Mouse (Mus musculus): ENCODE measurements around the gene Sardh. TPM values are rescaled to one million over a fixed set of nuclear protein-coding genes. Genes with fewer than 3 reads are reported as not detected.

Gene Sardh
- polyA plus RNA-seq, 1 experiment from 2014 or later: 4.8 TPM

- Histone ChIP-seq H3K4me2 (no peak overlapping the region), H3K4me1 (replicated peaks) (no peaks in the 10 kb centered on the region), H3K27ac (no peak overlapping the region), H3K36me3 (no peaks in the 10 kb centered on the region), H3K4me3 (no peak overlapping the region), H3K27me3 (no peaks in the 10 kb centered on the region), H3K9me3 (no peaks in the 10 kb centered on the region), H3K9ac (no peak overlapping the region)
- 53% methylated on average over 4 of the region's 4 CpGs for whole genome bisulfite sequencing
- no peak for ATAC-seq (ENCODE audit: low FRiP score)
These were observed 58.1 kb downstream of the Sardh start for GRCm38 (mm10) chr2:27189994-27190393.

DNA sequence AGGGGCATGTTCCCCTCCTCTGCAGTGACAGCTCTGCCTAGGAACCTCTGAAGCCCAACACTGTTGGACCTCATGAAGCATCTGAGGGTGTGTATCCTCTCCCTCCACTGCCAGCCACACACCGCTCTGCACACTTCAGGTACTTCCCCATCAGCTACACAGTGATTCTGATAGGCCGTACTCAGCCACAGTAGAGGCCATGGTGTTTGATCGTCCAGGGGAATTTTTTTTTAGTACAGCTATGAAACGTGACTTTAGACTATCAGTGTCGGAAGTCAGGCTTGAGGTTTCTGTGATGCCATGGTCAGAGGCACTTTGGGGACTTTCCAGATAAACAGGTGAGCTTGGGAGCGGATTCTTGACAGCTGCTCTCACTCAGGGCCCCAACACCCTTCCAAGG is 60.6 kb downstream of the Sardh start:
- H3K9ac ChIP-seq: no peak overlapping the region
- no peak for ATAC-seq (ENCODE audit: low FRiP score)
- no peaks in the 10 kb centered on the region for H3K27me3 ChIP-seq
- no peak overlapping the region for H3K4me2 ChIP-seq
- H3K9me3 ChIP-seq: no peaks in the 10 kb centered on the region
- no peak overlapping the region for H3K27ac ChIP-seq
- WGBS: 90% methylated on average over 6 of the region's 6 CpGs
- no peaks in the 10 kb centered on the region for H3K36me3 ChIP-seq
- no peak overlapping the region for H3K4me3 ChIP-seq
- H3K4me1 ChIP-seq (replicated peaks): peaks cover 11% of the 10 kb centered on the region

DNA sequence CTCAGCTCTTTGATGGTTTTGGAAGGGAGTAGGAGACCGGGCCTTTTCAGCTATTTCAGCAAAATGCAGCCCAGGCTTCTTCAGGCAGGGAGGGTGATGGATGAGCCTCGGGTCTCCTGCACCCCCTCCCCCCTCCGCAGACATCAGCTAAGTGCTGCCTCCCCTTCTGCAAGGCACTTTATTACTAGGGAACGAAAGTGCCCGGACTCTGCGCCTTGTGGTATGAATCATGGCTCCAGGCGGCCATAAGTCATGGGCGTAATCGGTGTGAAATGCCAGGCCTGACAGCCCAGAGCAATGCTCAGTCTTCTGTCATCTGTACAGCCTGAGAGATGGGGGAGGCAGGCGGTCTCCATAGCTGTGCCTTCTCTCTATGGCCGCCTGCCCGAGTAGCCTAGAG is 64.4 kb downstream of the Sardh start:
- Histone ChIP-seq H3K9ac (no peak overlapping the region), H3K4me1 (replicated peaks) (peaks cover 11% of the 10 kb centered on the region), H3K9me3 (no peaks in the 10 kb centered on the region), H3K4me2 (no peak overlapping the region), H3K36me3 (no peaks in the 10 kb centered on the region), H3K27ac (peak overlapping the region; percentile 44), H3K4me3 (no peak overlapping the region), H3K27me3 (no peaks in the 10 kb centered on the region)
- peak; percentile 80 for ATAC-seq (ENCODE audit: low FRiP score)
- 47% methylated on average over 12 of the region's 12 CpGs for WGBS

- H3K9me3 ChIP-seq: no peaks in the 10 kb centered on the region
- H3K4me3 ChIP-seq: no peak overlapping the region
- H3K4me2 ChIP-seq: no peak overlapping the region
- ATAC-seq (ENCODE audit: low FRiP score): no peak
- H3K27ac ChIP-seq: no peak overlapping the region
- H3K36me3 ChIP-seq: no peaks in the 10 kb centered on the region
- H3K9ac ChIP-seq: no peak overlapping the region; the same call in 1 of the 2 replicates
- no peaks in the 10 kb centered on the region for H3K27me3 ChIP-seq
- 74% methylated on average over 4 of the region's 4 CpGs for WGBS
- peaks cover 11% of the 10 kb centered on the region for H3K4me1 ChIP-seq (replicated peaks)
These were observed 66.2 kb downstream of the Sardh start for GRCm38 (mm10) chr2:27181907-27182306.

GRCm38 (mm10) chr2:27179101-27179500 is 69.0 kb downstream of the Sardh start:
- H3K9ac ChIP-seq: no peak overlapping the region
- WGBS: 87% methylated on average over 8 of the region's 8 CpGs
- no peak for ATAC-seq (ENCODE audit: low FRiP score)
- no peak overlapping the region for H3K4me3 ChIP-seq
- peaks cover 16% of the 10 kb centered on the region for H3K4me1 ChIP-seq (replicated peaks)
- H3K9me3 ChIP-seq: no peaks in the 10 kb centered on the region
- H3K27ac ChIP-seq: no peak overlapping the region
- no peaks in the 10 kb centered on the region for H3K27me3 ChIP-seq
- H3K36me3 ChIP-seq: no peaks in the 10 kb centered on the region
- H3K4me2 ChIP-seq: no peak overlapping the region

DNA sequence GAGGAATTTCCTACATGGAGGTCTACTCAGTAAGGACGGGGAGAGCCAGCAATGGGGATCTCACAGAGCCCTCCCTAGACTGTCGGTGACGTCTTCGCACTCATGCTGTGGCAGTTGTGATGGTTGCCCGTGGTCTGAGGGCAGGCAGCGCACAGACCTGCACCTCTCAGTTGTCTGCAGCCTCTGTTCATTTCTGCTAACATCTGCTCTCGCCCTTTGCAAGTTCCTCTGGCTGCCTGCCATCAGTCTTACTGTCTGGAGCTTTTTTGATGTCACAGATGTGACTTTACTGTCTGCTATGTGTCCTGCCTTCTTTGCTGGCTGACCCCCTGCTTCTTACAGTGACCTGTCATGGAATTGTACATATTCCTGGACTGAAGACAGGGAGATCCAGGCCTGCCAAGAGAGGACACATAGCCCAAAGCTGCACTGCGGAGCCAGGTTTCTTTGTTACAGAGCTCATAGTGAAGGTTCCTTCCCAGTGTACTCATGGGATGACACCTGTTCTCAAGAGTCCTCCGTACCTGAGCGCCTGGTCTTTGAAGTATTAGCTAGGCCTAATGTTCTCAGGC is 72.4 kb downstream of the Sardh start:
- Histone ChIP-seq H3K27me3 (no peaks in the 10 kb centered on the region), H3K4me1 (replicated peaks) (peaks cover 6% of the 10 kb centered on the region), H3K36me3 (no peaks in the 10 kb centered on the region), H3K4me3 (no peak overlapping the region), H3K9ac (no peak overlapping the region), H3K27ac (no peak overlapping the region), H3K4me2 (no peak overlapping the region), H3K9me3 (no peaks in the 10 kb centered on the region)
- WGBS: 78% methylated on average over 10 of the region's 10 CpGs
- no peak for ATAC-seq (ENCODE audit: low FRiP score)

GRCm38 (mm10) chr2:27174242-27174641 is 73.9 kb downstream of the Sardh start:
- Histone ChIP-seq H3K27ac (no peak overlapping the region), H3K4me1 (replicated peaks) (peaks cover 6% of the 10 kb centered on the region), H3K9ac (no peak overlapping the region), H3K36me3 (no peaks in the 10 kb centered on the region), H3K4me2 (no peak overlapping the region), H3K4me3 (no peak overlapping the region), H3K9me3 (no peaks in the 10 kb centered on the region), H3K27me3 (no peaks in the 10 kb centered on the region)
- 86% methylated on average over 2 of the region's 2 CpGs for WGBS
- no peak for ATAC-seq (ENCODE audit: low FRiP score)

GRCm38 (mm10) chr2:27166999-27167398 is 81.1 kb downstream of the Sardh start:
- Histone ChIP-seq H3K27ac (no peak overlapping the region), H3K9me3 (no peaks in the 10 kb centered on the region), H3K4me1 (replicated peaks) (peaks cover 10% of the 10 kb centered on the region), H3K36me3 (no peaks in the 10 kb centered on the region), H3K4me2 (no peak overlapping the region), H3K4me3 (no peak overlapping the region), H3K27me3 (no peaks in the 10 kb centered on the region), H3K9ac (no peak overlapping the region)
- WGBS: 30% methylated on average over 2 of the region's 2 CpGs
- no peak for ATAC-seq (ENCODE audit: low FRiP score)

DNA sequence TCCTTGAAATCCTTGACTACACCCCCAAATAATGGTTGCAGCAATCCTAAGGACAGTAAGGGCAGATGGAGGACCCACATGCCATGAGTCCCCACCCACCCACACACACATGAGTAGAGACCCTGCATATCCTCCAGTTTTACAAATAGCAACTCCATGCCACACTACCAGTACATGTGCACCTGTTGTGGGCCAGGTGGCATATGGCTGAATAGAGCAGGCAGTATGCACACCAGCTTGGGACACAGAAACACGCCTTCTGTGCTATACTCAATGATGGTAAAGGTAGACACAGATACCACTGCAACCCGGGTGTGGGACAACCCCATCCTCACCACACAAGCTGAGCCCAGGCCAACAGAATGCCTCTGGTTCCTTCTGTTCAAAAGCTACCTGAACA is 82.1 kb downstream of the Sardh start:
- H3K4me3 ChIP-seq: no peak overlapping the region
- WGBS: 84% methylated on average over 2 of the region's 2 CpGs
- ATAC-seq (ENCODE audit: low FRiP score): no peak
- no peaks in the 10 kb centered on the region for H3K27me3 ChIP-seq
- H3K4me2 ChIP-seq: no peak overlapping the region
- H3K9me3 ChIP-seq: no peaks in the 10 kb centered on the region
- H3K36me3 ChIP-seq: no peaks in the 10 kb centered on the region
- no peak overlapping the region for H3K9ac ChIP-seq
- peaks cover 10% of the 10 kb centered on the region for H3K4me1 ChIP-seq (replicated peaks)
- H3K27ac ChIP-seq: no peak overlapping the region

- WGBS: 88% methylated on average over 12 of the region's 12 CpGs
- no peak for ATAC-seq (ENCODE audit: low FRiP score)
- Histone ChIP-seq H3K27ac (no peak within 1 kb of the TSS), H3K27me3 (no peaks in the 10 kb centered on the region), H3K4me3 (no peak within 1 kb of the TSS), H3K9me3 (no peaks in the 10 kb centered on the region), H3K4me1 (replicated peaks) (peaks cover 10% of the 10 kb centered on the region), H3K9ac (no peak within 1 kb of the TSS), H3K4me2 (no peak within 1 kb of the TSS), H3K36me3 (no peaks in the 10 kb centered on the region)
These were observed 83.1 kb downstream of the Sardh start, which contains the start of gene Dbh for GRCm38 (mm10) chr2:27164796-27165590. Gene Dbh, plus strand, starts transcription at chr2:27165233.

GRCm38 (mm10) chr2:27163851-27164250 is 84.3 kb downstream of the Sardh start:
- H3K9me3 ChIP-seq: no peaks in the 10 kb centered on the region
- H3K4me3 ChIP-seq: no peak overlapping the region
- H3K4me1 ChIP-seq (replicated peaks): peaks cover 10% of the 10 kb centered on the region
- ATAC-seq (ENCODE audit: low FRiP score): no peak
- no peak overlapping the region for H3K9ac ChIP-seq
- H3K27ac ChIP-seq: no peak overlapping the region
- no peaks in the 10 kb centered on the region for H3K27me3 ChIP-seq
- no peak overlapping the region for H3K4me2 ChIP-seq
- H3K36me3 ChIP-seq: no peaks in the 10 kb centered on the region
- 76% methylated on average over 5 of the region's 5 CpGs for WGBS

DNA sequence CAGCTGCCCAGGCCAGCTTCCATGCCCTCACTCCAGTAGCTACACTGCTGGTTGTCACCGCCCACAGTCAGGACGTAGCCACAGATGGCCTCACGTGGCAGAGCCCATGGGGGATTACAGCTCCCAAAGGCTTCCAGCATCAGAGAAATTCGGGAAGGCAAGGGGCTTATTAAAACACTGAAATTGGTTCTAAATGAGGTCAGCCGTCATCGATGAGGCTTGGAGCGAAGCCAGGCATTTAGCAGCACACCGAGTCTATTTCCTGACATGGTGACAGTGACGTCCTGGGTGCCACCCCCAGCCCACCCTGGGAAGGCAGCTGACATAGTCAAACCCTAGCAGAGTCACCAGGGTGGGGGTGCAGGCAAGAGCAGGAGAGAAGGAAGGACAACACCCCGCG is 85.5 kb downstream of the Sardh start:
- Histone ChIP-seq H3K27me3 (no peaks in the 10 kb centered on the region), H3K4me1 (replicated peaks) (peaks cover 10% of the 10 kb centered on the region), H3K4me2 (no peak overlapping the region), H3K9ac (no peak overlapping the region), H3K4me3 (no peak overlapping the region), H3K9me3 (no peaks in the 10 kb centered on the region), H3K36me3 (no peaks in the 10 kb centered on the region), H3K27ac (no peak overlapping the region)
- no peak for ATAC-seq (ENCODE audit: low FRiP score)
- 50% methylated on average over 11 of the region's 11 CpGs for WGBS

DNA sequence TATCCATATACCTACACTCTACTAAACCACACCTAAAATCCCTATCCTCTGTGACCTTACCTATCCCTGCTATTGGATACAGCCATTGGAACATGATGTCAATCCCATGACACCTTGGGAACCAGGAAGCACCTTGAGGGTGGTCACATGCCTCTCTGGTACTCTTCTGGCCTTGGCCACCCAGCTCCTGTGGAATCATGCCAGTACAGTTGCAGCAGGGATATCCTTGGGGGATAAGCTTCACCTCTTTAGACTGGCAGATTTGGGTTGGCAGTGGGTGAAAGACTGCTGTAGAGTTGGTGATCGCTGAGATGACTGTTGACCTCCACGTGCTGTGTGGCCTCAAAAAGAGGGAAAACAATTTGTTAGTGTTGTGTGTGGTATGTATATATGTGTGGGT is 86.6 kb downstream of the Sardh start:
- 88% methylated on average over 2 of the region's 2 CpGs for WGBS
- Histone ChIP-seq H3K4me1 (replicated peaks) (peaks cover 7% of the 10 kb centered on the region), H3K4me3 (no peak overlapping the region), H3K36me3 (no peaks in the 10 kb centered on the region), H3K9ac (no peak overlapping the region), H3K27ac (no peak overlapping the region), H3K4me2 (no peak overlapping the region), H3K27me3 (no peaks in the 10 kb centered on the region), H3K9me3 (no peaks in the 10 kb centered on the region)
- no peak for ATAC-seq (ENCODE audit: low FRiP score)
